Mouse (Mus musculus) liver, embryonic 16.5 days (tissue): ENCODE data around the gene H2-Q1. TPM values are rescaled to one million over a fixed set of nuclear protein-coding genes. Genes with fewer than 3 reads are reported as not detected.
"Not testable (repeated sequence)": the region's sequence is repeated elsewhere in the genome, so short reads cannot be mapped to it uniquely, and the experiment has no call there.

Experiments
- ATAC-seq: fragments of 200-750 bp; cut with Nextera tagmentation; 2 replicates; pipeline ENCODE4 v1.8.0; 2017; ENCODE audit warnings: low read depth, mild to moderate bottlenecking, moderate number of reproducible peaks, moderate library complexity
- H3K27ac ChIP-seq: fragments of 300-500 bp; sonication (generic); 2 replicates; pipeline ENCODE4 v1.5.1; 2014; ENCODE audit warnings: mild to moderate bottlenecking, low read length
- H3K27me3 ChIP-seq: fragments of 300-500 bp; sonication (generic); 2 replicates; pipeline ENCODE4 v1.6.1; 2014; ENCODE audit warnings: low read depth, low read length, mixed read lengths; ENCODE audit not compliant: control insufficient read depth, insufficient read depth
- H3K36me3 ChIP-seq: fragments of 300-500 bp; sonication (generic); 2 replicates; pipeline ENCODE4 v1.6.1; 2014; ENCODE audit warnings: mild to moderate bottlenecking; ENCODE audit not compliant: control insufficient read depth, insufficient read depth
- H3K4me1 ChIP-seq: fragments of 300-500 bp; sonication (generic); 2 replicates; pipeline ENCODE4 v1.6.1; 2014; ENCODE audit warnings: low read depth, low read length, mixed read lengths; ENCODE audit not compliant: control insufficient read depth
- H3K4me2 ChIP-seq: fragments of 300-500 bp; sonication (generic); 2 replicates; pipeline ENCODE4 v1.6.1; 2014; ENCODE audit warnings: low read depth, low read length, mixed read lengths
- H3K4me3 ChIP-seq: fragments of 300-500 bp; sonication (generic); 2 replicates; pipeline ENCODE4 v1.5.1; 2014; ENCODE audit warnings: low read depth, mild to moderate bottlenecking, low read length
- H3K9ac ChIP-seq: fragments of 300-500 bp; sonication (generic); 2 replicates; pipeline ENCODE4 v1.6.1; 2014; ENCODE audit warnings: low read depth, low read length
- H3K9me3 ChIP-seq: fragments of 300-500 bp; sonication (generic); replicated peaks from 2 replicates; pipeline ENCODE4 v1.6.1; 2016; ENCODE audit warnings: low read length; ENCODE audit not compliant: control insufficient read depth
- WGBS: fragments of 180-500 bp; shearing (Covaris S2); extraction: QIAGEN DNeasy Blood & Tissue Kit; methylation state at CpG from one replicate; pipeline ENCODE4 v1.1.7; 2014; ENCODE audit not compliant: insufficient replicate concordance; 5-methylcytosine and 5-hydroxymethylcytosine counted together
- polyA plus RNA-seq: library from polyadenylated mRNA; unstranded; fragments of >200 nt; fragmentation: Nextera tagmentation; extraction: Ambion mirVana; gene quantifications from 2 replicates; pipeline ENCODE4 v1.2.1, GENCODE M21; 2015

H2-Q1 gene
- 0.56 and 0.77 TPM in 2 replicates for polyA plus RNA-seq

DNA sequence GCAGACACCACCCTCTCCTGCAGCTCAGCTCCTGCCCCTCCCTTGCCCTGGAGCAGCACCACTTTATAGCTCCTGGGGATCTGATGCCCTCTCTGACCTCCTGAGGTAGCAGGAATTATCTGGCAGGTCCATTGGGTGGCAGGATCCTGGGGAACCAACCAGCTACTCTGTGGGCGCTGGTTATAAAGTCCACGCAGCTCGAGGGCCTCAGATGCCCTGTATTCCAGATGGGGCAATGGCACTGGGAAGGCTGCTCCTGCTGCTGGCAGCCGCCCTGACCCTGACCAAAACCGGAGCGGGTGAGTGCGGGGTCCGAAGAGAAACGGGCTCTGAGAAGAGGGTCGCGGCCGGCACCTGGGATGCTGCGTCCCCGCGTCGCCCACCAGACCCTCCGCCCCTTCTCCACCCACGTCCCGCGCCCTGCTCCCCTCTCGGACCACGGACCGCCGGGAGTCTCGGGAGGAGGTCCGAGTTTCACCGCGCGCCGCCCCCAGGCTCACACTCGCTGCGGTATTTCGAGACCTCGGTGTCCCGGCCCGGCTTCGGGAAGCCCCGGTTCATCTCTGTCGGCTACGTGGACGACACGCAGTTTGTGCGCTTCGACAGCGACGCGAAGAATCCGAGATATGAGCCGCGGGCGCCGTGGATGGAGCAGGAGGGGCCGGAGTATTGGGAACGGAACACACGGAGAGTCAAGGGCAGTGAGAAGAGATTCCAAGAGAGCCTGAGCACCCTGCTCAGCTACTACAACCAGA lies at the start of gene H2-Q1:
Gene H2-Q1, plus strand, starts transcription at position 79 of the 755 bp plus-strand sequence.
- no peak for ATAC-seq
- Histone ChIP-seq H3K4me3 (peak within 1 kb of the TSS; percentile 38), H3K27ac (no peak within 1 kb of the TSS), H3K4me2 (peak within 1 kb of the TSS; percentile 48), H3K9ac (no peak within 1 kb of the TSS; the same call in 1 of the 2 replicates), H3K9me3 (no peaks in the 10 kb centered on the region), H3K4me1 (no peaks in the 10 kb centered on the region), H3K27me3 (peaks cover 21% of the 10 kb centered on the region), H3K36me3 (no peaks in the 10 kb centered on the region)
- 3% methylated on average over 51 of the region's 55 CpGs for WGBS

DNA sequence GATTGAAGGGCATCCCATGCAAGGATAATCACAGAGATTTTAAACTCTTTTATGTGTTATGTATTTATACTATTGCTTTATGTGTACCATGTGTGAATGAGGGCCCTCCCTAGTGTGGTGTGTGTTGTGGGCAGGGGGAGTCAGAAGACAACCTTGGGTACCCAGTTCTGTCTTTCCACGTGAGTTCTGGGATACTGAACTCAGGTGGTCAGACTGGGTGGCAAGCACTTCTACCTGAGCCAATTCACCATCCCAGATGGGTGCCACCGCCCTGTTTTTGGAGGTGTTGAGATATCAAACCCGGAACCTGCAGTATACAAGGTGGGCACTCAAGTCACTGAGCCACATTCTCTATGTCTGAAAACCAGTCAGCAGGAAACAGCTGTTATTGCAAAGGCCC lies 48.0 kb upstream of the H2-Q1 start:
- Histone ChIP-seq H3K36me3 (no peaks in the 10 kb centered on the region), H3K4me1 (no peaks in the 10 kb centered on the region), H3K27me3 (peaks cover 13% of the 10 kb centered on the region), H3K4me2 (no peak overlapping the region), H3K9ac (no peak overlapping the region), H3K27ac (no peak overlapping the region), H3K9me3 (no peaks in the 10 kb centered on the region), H3K4me3 (no peak overlapping the region)
- no peak for ATAC-seq
- 63% methylated on average over 3 of the region's 3 CpGs for WGBS

DNA sequence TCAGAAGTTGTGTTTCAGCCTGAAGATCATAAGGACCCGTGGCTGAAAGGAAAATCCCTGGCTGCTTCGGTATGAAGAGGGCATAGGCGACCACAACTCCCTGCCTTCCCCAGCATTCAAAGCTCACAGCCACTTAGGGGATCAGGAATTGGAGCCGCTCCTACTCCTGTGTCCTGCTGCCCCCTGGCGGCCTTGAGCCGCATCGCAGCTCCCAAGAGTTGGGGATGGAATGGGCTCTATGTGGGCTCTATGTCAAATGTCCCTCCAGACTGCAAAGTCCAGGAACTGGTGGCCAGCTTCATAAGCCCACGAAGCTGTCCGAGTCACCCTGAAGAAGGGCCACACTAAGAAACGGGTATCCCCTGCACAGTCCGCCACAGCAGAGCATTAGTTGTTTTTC lies 45.4 kb upstream of the H2-Q1 start:
- Histone ChIP-seq H3K4me1 (no peaks in the 10 kb centered on the region), H3K27me3 (peaks cover 16% of the 10 kb centered on the region), H3K36me3 (no peaks in the 10 kb centered on the region), H3K4me2 (no peak overlapping the region), H3K9me3 (no peaks in the 10 kb centered on the region), H3K9ac (no peak overlapping the region), H3K27ac (no peak overlapping the region), H3K4me3 (no peak overlapping the region)
- 3% methylated on average over 11 of the region's 11 CpGs for WGBS
- 0 out of 2 replicates have a peak, but pooled peaks have one; percentile 41 for ATAC-seq

DNA sequence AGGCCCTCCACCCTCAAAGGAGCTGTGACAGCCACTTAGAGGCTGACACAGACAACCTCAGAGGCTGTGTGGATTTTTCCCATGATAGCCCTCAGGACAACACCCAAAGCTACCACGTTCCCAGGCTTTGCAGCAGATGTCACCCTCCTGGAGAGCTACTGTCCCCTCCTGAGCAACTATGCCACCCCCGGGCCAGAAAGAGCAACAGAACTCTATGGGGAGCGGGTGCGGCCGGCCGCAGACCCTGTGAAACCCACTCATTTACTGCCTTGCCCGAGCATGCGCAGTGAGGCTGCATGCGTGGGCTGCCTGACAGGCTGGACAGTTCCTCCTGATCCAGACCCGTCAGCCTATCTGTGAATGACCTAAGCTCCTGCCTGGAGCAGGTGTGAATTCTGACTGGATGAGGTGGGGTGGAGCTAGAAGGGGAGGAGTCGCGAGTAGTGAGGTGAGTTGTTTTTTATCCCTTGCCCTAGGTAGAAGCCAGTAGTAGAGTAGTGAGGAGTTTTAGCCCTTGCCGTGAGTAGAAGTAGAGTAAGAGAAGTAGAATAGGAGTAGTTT lies 43.8 kb upstream of the H2-Q1 start:
- 20% methylated on average over 13 of the region's 13 CpGs for WGBS
- no peak overlapping the region for H3K4me3 ChIP-seq
- no peak overlapping the region for H3K9ac ChIP-seq
- H3K27ac ChIP-seq, result no peak overlapping the region
- H3K4me1 ChIP-seq, result no peaks in the 10 kb centered on the region
- H3K9me3 ChIP-seq, result no peaks in the 10 kb centered on the region
- no peak for ATAC-seq
- no peaks in the 10 kb centered on the region for H3K36me3 ChIP-seq
- H3K27me3 ChIP-seq, result peaks cover 16% of the 10 kb centered on the region
- no peak overlapping the region for H3K4me2 ChIP-seq

DNA sequence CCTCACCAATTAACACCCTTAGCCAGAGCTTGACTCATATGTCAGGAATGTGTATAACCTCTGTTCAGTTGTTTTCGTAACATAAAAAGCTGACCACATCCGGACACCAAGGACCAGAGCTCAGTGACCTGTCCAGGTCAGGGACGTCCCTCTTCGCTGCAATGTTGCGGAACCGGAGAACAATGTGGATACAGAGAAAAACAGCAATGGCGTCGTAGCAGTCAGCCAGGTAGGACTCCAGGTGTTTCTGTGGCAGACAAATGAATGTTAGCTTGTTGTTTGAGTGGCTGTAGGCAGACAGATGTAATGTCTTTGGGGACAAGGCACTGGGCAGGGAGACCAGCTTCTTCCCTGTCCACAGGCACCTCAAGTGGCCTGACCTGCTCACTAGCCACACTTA lies 42.2 kb upstream of the H2-Q1 start:
- H3K27me3 ChIP-seq, result peaks cover 16% of the 10 kb centered on the region
- ATAC-seq, result no peak
- 65% methylated on average over 8 of the region's 8 CpGs for WGBS
- H3K4me2 ChIP-seq, result no peak overlapping the region
- H3K4me3 ChIP-seq, result no peak overlapping the region
- H3K9me3 ChIP-seq, result no peaks in the 10 kb centered on the region
- no peaks in the 10 kb centered on the region for H3K4me1 ChIP-seq
- no peak overlapping the region for H3K27ac ChIP-seq
- H3K9ac ChIP-seq, result no peak overlapping the region
- H3K36me3 ChIP-seq, result no peaks in the 10 kb centered on the region

DNA sequence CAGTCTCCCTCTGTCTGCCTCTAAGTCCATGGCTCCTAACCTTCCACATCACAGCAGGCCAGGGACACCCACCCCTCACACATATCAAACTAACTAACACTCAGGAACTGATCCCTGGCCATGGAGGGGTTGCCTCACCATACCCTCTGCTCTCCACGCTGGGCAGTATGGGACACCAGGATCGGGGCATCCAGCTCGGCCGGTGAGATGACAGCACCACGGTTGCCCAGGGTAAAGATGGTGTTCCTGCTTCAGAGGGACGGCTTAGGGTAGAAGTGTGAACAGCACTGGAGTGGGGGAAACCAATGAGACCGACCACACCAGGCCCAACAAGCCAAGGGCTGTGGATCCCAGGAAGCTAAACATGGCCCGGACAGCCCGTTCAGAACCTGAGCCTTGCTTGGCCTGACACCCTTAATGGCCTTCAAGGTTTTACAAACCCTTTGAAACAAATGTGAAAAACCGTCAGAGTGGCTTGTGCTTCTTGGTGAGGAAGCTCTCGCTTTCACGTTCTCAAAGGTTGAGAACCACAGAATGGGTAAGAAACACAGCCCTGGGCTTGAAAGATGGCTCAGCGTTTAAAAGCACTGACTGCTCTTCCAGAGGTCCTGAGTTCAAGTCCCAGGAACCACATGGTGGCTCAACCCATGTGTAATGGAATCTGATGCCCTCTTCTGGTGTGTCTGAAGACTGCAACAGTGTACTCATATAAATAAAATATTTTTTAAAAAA lies 41.1 kb upstream of the H2-Q1 start:
- Histone ChIP-seq H3K27me3 (peaks cover 16% of the 10 kb centered on the region), H3K9ac (no peak overlapping the region), H3K36me3 (no peaks in the 10 kb centered on the region), H3K9me3 (no peaks in the 10 kb centered on the region), H3K4me3 (no peak overlapping the region), H3K4me1 (no peaks in the 10 kb centered on the region), H3K4me2 (no peak overlapping the region), H3K27ac (no peak overlapping the region)
- 66% methylated on average over 13 of the region's 13 CpGs for WGBS
- no peak for ATAC-seq

DNA sequence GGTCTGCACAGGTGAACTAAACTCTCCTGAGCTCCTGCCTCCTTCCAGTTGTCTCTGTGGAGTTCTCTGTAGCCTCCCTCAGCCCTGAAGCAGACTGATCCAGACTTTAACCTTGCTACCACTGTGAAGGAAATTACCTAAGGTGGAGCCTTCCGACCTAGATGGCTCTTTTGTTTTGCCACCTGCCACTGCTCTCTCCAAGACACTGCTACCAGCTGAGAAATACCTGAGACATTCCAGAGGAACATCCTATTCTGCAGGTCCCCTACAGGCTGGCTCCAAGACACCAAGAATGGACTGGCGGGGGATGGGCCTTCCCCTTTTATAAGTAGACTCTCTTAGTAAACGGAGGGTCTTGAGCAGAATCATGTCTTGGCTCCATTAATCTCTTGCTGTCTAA lies 39.9 kb upstream of the H2-Q1 start:
- Histone ChIP-seq H3K36me3 (no peaks in the 10 kb centered on the region), H3K9ac (no peak overlapping the region), H3K27me3 (peaks cover 16% of the 10 kb centered on the region), H3K4me2 (no peak overlapping the region), H3K4me1 (no peaks in the 10 kb centered on the region), H3K4me3 (no peak overlapping the region), H3K9me3 (no peaks in the 10 kb centered on the region), H3K27ac (no peak overlapping the region)
- 56% methylated on average over 3 of the region's 3 CpGs for WGBS
- ATAC-seq, result no peak

DNA sequence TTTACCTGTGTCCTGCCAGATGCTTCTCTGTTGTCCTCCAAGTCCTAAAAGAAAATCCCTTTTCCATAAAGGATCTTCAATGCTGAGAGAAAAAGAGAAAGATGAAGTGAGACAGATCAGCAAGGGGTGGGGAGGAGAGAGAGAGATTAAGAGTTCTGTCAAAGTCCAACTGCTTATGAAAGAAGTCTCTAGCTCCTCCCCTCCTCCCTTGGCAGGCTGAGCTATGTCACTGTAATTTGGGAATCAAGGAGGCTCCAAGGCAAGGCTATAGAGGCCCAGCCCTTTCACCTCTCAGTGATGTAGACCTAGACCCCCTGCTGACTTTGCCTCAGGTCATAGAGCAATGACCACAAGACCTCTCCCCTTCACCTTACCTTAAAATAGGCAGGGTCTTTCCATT lies 34.8 kb upstream of the H2-Q1 start:
- no peak overlapping the region for H3K9ac ChIP-seq
- H3K4me1 ChIP-seq, result no peaks in the 10 kb centered on the region
- H3K9me3 ChIP-seq, result no peaks in the 10 kb centered on the region
- H3K4me3 ChIP-seq, result no peak overlapping the region
- no peaks in the 10 kb centered on the region for H3K27me3 ChIP-seq
- no peak overlapping the region for H3K27ac ChIP-seq
- no peak for ATAC-seq
- no peak overlapping the region for H3K4me2 ChIP-seq
- no peaks in the 10 kb centered on the region for H3K36me3 ChIP-seq

DNA sequence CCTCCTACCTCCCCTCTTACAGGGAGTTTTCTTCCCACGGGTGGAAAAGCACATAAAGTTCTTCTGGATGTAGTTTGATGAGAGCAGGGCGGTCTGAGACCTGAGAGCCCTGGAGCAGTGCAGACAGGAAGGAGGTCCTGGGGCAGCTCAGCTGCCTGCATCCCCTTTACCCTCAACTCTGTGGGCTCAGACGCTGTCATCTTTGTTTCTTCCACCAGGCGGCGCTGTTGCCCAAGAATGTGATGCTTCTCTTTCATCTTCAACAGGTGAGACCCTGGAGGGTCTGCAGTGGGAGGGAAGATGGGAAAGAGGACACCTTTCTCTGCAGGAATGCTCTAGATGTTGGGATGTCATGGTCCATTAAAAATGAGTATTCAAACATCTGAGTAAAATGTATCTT lies 24.4 kb upstream of the H2-Q1 start:
- not testable (repeated sequence) for H3K4me1 ChIP-seq, H3K27ac ChIP-seq, H3K27me3 ChIP-seq, H3K4me3 ChIP-seq, H3K36me3 ChIP-seq, H3K9ac ChIP-seq, H3K9me3 ChIP-seq, H3K4me2 ChIP-seq, ATAC-seq
- WGBS, result 0% methylated on average over 5 of the region's 5 CpGs
